Mouse (Mus musculus): ENCODE measurements around the gene Olfr1392. TPM values are rescaled to one million over a fixed set of nuclear protein-coding genes. Genes with fewer than 3 reads are reported as not detected.

The Olfr1392 gene
- polyA plus RNA-seq, 1 experiment from 2014 or later: 0.08 TPM

DNA sequence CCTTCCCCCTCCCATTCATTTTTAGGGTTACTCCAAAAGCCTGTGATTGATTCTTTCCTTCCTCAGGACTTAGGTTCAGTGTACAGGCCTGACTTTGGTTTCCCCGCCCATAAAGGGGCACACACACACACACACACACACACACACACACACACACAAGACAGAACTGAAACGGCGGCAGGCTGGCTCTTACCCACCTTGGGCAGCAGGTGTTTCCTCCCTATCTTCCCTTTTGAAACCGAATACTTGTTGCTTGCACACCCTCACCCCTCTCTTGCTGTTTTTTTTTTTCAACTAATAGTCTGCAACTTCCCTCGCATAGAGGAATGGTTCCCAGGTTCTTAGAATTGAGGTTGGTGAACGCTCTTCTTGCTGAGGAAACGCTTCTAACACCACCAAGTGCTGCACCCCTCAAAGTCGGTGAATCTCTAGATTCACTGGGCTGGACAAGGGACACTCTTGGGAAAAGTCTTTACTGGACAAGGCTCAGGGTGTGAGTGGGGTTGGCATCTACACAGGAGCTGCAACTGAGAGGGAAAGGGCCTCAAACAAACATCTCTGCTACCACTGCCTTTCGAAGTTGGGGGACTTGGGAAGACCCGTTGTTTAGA, 35.2 kb upstream of the Olfr1392 start:
- Histone ChIP-seq H3K36me3 (ENCODE audit: control insufficient read depth, insufficient read depth) (peaks cover 16% of the 10 kb centered on the region; the same call in 1 of the 2 replicates), H3K9me3 (ENCODE audit: control insufficient read depth) (no peaks in the 10 kb centered on the region), H3K27ac (ENCODE audit: low read depth, low read length) (peak overlapping the region; percentile 93), H3K4me3 (ENCODE audit: low read depth, low read length) (peak overlapping the region; percentile 68), H3K4me2 (replicated peaks; ENCODE audit: low read depth) (peak overlapping the region; percentile 89), H3K9ac (ENCODE audit: low read depth, low read length) (peak overlapping the region; percentile 81), H3K27me3 (replicated peaks; ENCODE audit: control insufficient read depth, insufficient read depth, low read length) (no peaks in the 10 kb centered on the region), H3K4me1 (replicated peaks; ENCODE audit: control insufficient read depth, insufficient read depth, low read length) (peaks cover 37% of the 10 kb centered on the region)
- no peak for ATAC-seq
- 11% methylated on average over 10 of the region's 10 CpGs for WGBS
- no peak for TF ChIP-seq CTCF (IDR thresholded peaks at IDR 0.05; ENCODE audit: low read depth)

DNA sequence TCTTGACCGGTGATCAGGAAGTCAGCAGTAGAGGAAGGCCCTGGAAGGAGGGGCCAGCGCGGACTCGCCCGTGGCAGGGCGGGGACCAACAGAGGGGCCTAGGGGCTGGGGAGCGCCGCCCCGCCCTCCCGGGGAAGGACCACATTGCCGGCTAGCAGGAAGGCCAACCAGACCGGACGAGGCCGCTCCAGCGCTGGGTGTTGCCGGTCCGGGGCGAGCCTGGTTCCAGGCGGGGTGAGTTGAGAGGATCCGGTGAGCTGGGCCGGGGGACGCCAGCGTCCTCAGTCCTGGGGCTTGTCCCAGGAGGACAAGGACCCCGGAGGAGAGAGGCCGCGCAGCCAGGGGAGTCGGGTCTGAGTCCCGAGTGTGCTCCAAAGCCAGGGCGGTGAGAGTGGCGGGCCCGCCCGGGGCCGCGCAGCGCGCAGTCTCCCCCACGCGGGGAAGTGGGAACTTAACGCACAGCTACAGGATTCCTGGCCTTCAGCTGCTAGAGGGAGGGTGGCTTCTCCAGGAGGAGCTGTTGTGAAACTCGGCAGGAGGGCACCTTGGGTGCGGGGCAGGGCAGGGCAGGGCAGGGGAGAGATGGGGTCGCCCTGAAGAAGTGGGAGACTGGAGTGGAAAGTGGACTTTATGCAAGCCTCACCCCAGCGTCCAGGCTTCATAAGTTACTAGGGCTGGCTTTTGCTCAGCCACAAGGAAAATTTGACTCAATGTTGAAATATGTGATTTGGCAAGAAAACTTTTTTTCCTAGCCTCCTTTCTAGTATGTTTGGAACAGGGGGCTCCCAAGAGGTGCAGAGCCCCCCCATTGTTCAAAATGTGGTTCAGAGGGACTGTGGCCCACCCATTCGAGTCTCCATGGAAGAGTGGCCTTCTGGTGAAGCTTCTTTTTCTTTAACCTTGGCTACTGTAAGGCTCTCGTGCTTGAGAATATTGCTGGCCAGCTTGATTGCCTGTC, 34.4 kb upstream of the Olfr1392 start:
- H3K27ac ChIP-seq (ENCODE audit: low read depth, low read length): peak overlapping the region; percentile 93
- ATAC-seq: peak; percentile 88
- peak; percentile 65 for TF ChIP-seq CTCF (IDR thresholded peaks at IDR 0.05; ENCODE audit: low read depth)

GRCm38 (mm10) chr11:49251380-49251761, 33.7 kb upstream of the Olfr1392 start:
- H3K9ac ChIP-seq (ENCODE audit: low read depth, low read length): 0 out of 2 replicates have a peak overlapping the region, but pooled peaks have one; percentile 81
- no peak overlapping the region for H3K27ac ChIP-seq (ENCODE audit: low read depth, low read length)
- no peak for TF ChIP-seq CTCF (IDR thresholded peaks at IDR 0.05; ENCODE audit: low read depth)
- peaks cover 24% of the 10 kb centered on the region; the same call in 1 of the 2 replicates for H3K36me3 ChIP-seq (ENCODE audit: control insufficient read depth, insufficient read depth)
- H3K4me3 ChIP-seq (ENCODE audit: low read depth, low read length): peak overlapping the region; percentile 68
- ATAC-seq: no peak
- 42% methylated on average over 7 of the region's 7 CpGs for WGBS
- H3K4me1 ChIP-seq (replicated peaks; ENCODE audit: control insufficient read depth, insufficient read depth, low read length): peaks cover 29% of the 10 kb centered on the region
- H3K9me3 ChIP-seq (ENCODE audit: control insufficient read depth): no peaks in the 10 kb centered on the region
- no peaks in the 10 kb centered on the region for H3K27me3 ChIP-seq (replicated peaks; ENCODE audit: control insufficient read depth, insufficient read depth, low read length)
- peak overlapping the region; percentile 89 for H3K4me2 ChIP-seq (replicated peaks; ENCODE audit: low read depth)

More for the DNA sequence above, 34.4 kb upstream of the Olfr1392 start:
- no peaks in the 10 kb centered on the region for H3K27me3 ChIP-seq (replicated peaks; ENCODE audit: control insufficient read depth, insufficient read depth, low read length)
- peak overlapping the region; percentile 68 for H3K4me3 ChIP-seq (ENCODE audit: low read depth, low read length)
- peaks cover 31% of the 10 kb centered on the region for H3K4me1 ChIP-seq (replicated peaks; ENCODE audit: control insufficient read depth, insufficient read depth, low read length)
- 2% methylated on average over 45 of the region's 45 CpGs for WGBS
- peaks cover 23% of the 10 kb centered on the region; the same call in 1 of the 2 replicates for H3K36me3 ChIP-seq (ENCODE audit: control insufficient read depth, insufficient read depth)
- peak overlapping the region; percentile 89 for H3K4me2 ChIP-seq (replicated peaks; ENCODE audit: low read depth)
- no peaks in the 10 kb centered on the region for H3K9me3 ChIP-seq (ENCODE audit: control insufficient read depth)
- peak overlapping the region; percentile 81 for H3K9ac ChIP-seq (ENCODE audit: low read depth, low read length)

GRCm38 (mm10) chr11:49252048-49252447, 33.0 kb upstream of the Olfr1392 start:
- WGBS: 85% methylated on average over 5 of the region's 5 CpGs
- H3K4me1 ChIP-seq (replicated peaks; ENCODE audit: control insufficient read depth, insufficient read depth, low read length): peaks cover 32% of the 10 kb centered on the region
- H3K36me3 ChIP-seq (ENCODE audit: control insufficient read depth, insufficient read depth): peaks cover 28% of the 10 kb centered on the region
- H3K27me3 ChIP-seq (replicated peaks; ENCODE audit: control insufficient read depth, insufficient read depth, low read length): no peaks in the 10 kb centered on the region
- no peak overlapping the region for H3K4me3 ChIP-seq (ENCODE audit: low read depth, low read length)
- TF ChIP-seq CTCF (IDR thresholded peaks at IDR 0.05; ENCODE audit: low read depth): no peak
- ATAC-seq: no peak
- no peak overlapping the region for H3K9ac ChIP-seq (ENCODE audit: low read depth, low read length)
- peak overlapping the region; percentile 89 for H3K4me2 ChIP-seq (replicated peaks; ENCODE audit: low read depth)
- H3K9me3 ChIP-seq (ENCODE audit: control insufficient read depth): no peaks in the 10 kb centered on the region
- H3K27ac ChIP-seq (ENCODE audit: low read depth, low read length): no peak overlapping the region

GRCm38 (mm10) chr11:49253035-49253434, 32.0 kb upstream of the Olfr1392 start:
- H3K9me3 ChIP-seq (ENCODE audit: control insufficient read depth): no peaks in the 10 kb centered on the region
- peaks cover 28% of the 10 kb centered on the region for H3K36me3 ChIP-seq (ENCODE audit: control insufficient read depth, insufficient read depth)
- ATAC-seq: no peak
- H3K27ac ChIP-seq (ENCODE audit: low read depth, low read length): no peak overlapping the region
- H3K4me2 ChIP-seq (replicated peaks; ENCODE audit: low read depth): no peak overlapping the region
- H3K4me3 ChIP-seq (ENCODE audit: low read depth, low read length): no peak overlapping the region
- WGBS: 74% methylated on average over 6 of the region's 6 CpGs
- no peak overlapping the region for H3K9ac ChIP-seq (ENCODE audit: low read depth, low read length)
- H3K27me3 ChIP-seq (replicated peaks; ENCODE audit: control insufficient read depth, insufficient read depth, low read length): no peaks in the 10 kb centered on the region
- no peak for TF ChIP-seq CTCF (IDR thresholded peaks at IDR 0.05; ENCODE audit: low read depth)
- peaks cover 28% of the 10 kb centered on the region for H3K4me1 ChIP-seq (replicated peaks; ENCODE audit: control insufficient read depth, insufficient read depth, low read length)

GRCm38 (mm10) chr11:49259296-49259695, 25.8 kb upstream of the Olfr1392 start:
- peaks cover 9% of the 10 kb centered on the region; the same call in 1 of the 2 replicates for H3K4me1 ChIP-seq (replicated peaks; ENCODE audit: control insufficient read depth, insufficient read depth, low read length)
- no peaks in the 10 kb centered on the region for H3K27me3 ChIP-seq (replicated peaks; ENCODE audit: control insufficient read depth, insufficient read depth, low read length)
- 45% methylated on average over 2 of the region's 2 CpGs for WGBS
- no peak overlapping the region for H3K4me2 ChIP-seq (replicated peaks; ENCODE audit: low read depth)
- no peak overlapping the region for H3K9ac ChIP-seq (ENCODE audit: low read depth, low read length)
- no peak overlapping the region for H3K27ac ChIP-seq (ENCODE audit: low read depth, low read length)
- no peak for TF ChIP-seq CTCF (IDR thresholded peaks at IDR 0.05; ENCODE audit: low read depth)
- H3K9me3 ChIP-seq (ENCODE audit: control insufficient read depth): no peaks in the 10 kb centered on the region
- no peak for ATAC-seq
- peaks cover 54% of the 10 kb centered on the region for H3K36me3 ChIP-seq (ENCODE audit: control insufficient read depth, insufficient read depth)
- no peak overlapping the region for H3K4me3 ChIP-seq (ENCODE audit: low read depth, low read length)

Data from intestine, postnatal 0 days (tissue).